ENCODE assay signal across 10 mouse cellular contexts in the genomic region with DNA sequence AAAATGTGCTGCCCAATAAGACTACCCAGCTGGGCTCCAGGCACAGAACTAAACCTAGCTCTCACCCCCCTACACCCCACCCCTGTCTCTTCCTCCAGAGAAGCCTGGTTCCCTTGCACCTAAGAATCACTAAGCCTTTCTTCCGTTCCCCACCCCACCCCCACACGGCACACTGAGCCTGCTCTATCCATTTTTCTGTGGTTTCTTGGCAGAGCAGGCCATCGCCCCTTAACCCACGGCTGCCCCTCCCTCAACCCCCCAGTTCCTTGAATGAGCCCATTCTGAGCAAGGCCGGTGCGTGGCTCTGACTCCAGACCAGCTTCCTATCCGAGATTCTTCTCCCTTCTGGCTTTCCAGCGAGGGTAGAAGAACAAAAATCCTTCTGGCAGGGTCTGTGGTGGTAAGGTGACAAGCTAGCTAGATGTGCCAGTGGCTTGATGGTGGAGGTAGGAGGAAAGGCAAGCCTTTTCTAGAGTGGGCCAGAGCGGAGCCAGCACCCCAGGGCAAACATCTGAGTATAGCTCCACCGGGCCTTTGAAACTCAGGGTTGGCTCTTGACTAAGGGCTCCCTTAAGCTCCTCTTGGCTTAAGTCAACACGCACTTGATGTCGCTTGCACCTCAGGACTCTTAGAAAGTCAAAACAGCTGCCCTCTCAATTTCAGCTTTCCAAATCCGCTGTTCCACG. TPM values are rescaled to one million over a fixed set of nuclear protein-coding genes. Genes with fewer than 3 reads are reported as not detected.
DNase-seq lines count a peak whose midpoint lies in the region; ATAC-seq and TF ChIP-seq lines count a peak whose summit lies in the region.
"Had no signal": no experiment of that assay in that cellular context is flagged by ENCODE, and none has a peak within 500 bp of the region (broad histone marks: within the 10 kb centered on the region; RNA-seq: fewer than 3 reads in every experiment).

No protein-coding gene starts in this region.

- no peak for ATAC-seq in heart, embryonic 14.5 days (ENCODE audit: insufficient number of reproducible peaks, insufficient read depth, low FRiP score, low read depth)
- 0 out of 2 replicates have a peak, but pooled peaks have one; percentile 3 for ATAC-seq in stomach, embryonic 14.5 days (ENCODE audit: insufficient number of reproducible peaks, insufficient read depth, low FRiP score, low read depth)
- no peak for ATAC-seq in stomach, postnatal 0 days (ENCODE audit: low FRiP score, low TSS enrichment)
- 0 out of 2 replicates have a peak, but pooled peaks have one; percentile 8 for ATAC-seq in stomach, embryonic 16.5 days (ENCODE audit: insufficient read depth, low FRiP score)

- H3K27me3 ChIP-seq in heart, embryonic 14.5 days (ENCODE audit: control insufficient read depth, insufficient read depth, low read length) = peaks cover 99% of the 10 kb centered on the region
- H3K27me3 ChIP-seq in stomach, embryonic 14.5 days (ENCODE audit: control insufficient read depth, insufficient read depth, low read length) = peaks cover 38% of the 10 kb centered on the region
- H3K27me3 ChIP-seq in stomach, postnatal 0 days (ENCODE audit: control insufficient read depth, insufficient read depth, low read length) = peaks cover 6% of the 10 kb centered on the region; the same call in 1 of the 2 replicates
- H3K27me3 ChIP-seq in stomach, embryonic 16.5 days (ENCODE audit: control insufficient read depth, insufficient read depth, low read length) = peaks cover 67% of the 10 kb centered on the region

- H3K36me3 ChIP-seq in heart, embryonic 14.5 days (ENCODE audit: control insufficient read depth, insufficient read depth, low read length) = no peaks in the 10 kb centered on the region
- H3K36me3 ChIP-seq in stomach, embryonic 14.5 days (ENCODE audit: control insufficient read depth, insufficient read depth, low read length) = no peaks in the 10 kb centered on the region
- no peaks in the 10 kb centered on the region for H3K36me3 ChIP-seq in stomach, postnatal 0 days (ENCODE audit: control insufficient read depth, insufficient read depth, low read length)
- H3K36me3 ChIP-seq in stomach, embryonic 16.5 days (ENCODE audit: control insufficient read depth, insufficient read depth, low read length) = no peaks in the 10 kb centered on the region

- H3K4me2 ChIP-seq in heart, embryonic 14.5 days (ENCODE audit: low read length) = peak overlapping the region; percentile 73
- H3K4me2 ChIP-seq in stomach, embryonic 14.5 days (replicated peaks; ENCODE audit: low read depth, low read length) = no peak overlapping the region; the same call in 1 of the 2 replicates
- H3K4me2 ChIP-seq in stomach, postnatal 0 days (replicated peaks; ENCODE audit: low read depth) = no peak overlapping the region; the same call in 1 of the 2 replicates
- 0 out of 2 replicates have a peak overlapping the region, but pooled peaks have one; percentile 73 for H3K4me2 ChIP-seq in stomach, embryonic 16.5 days (ENCODE audit: low read depth, low read length)

- 12% methylated on average over 14 of the region's 14 CpGs for WGBS in heart, embryonic 14.5 days
- WGBS in stomach, embryonic 14.5 days = 20% methylated on average over 14 of the region's 14 CpGs
- 36% methylated on average over 13 of the region's 14 CpGs for WGBS in stomach, postnatal 0 days
- 21% methylated on average over 14 of the region's 14 CpGs for WGBS in stomach, embryonic 16.5 days

- no peak for TF ChIP-seq CTCF in stomach, postnatal 0 days (IDR thresholded peaks at IDR 0.05; ENCODE audit: low read depth)

- peak overlapping the region in 1 of 2 experiments; percentile 41; a peak in 1 of 4 replicates for H3K4me3 ChIP-seq in heart, embryonic 14.5 days (ENCODE audit: control insufficient read depth in 1 of 2, insufficient read depth in 1 of 2, low read depth in 1 of 2, low read length in 2 of 2)
- H3K4me3 ChIP-seq in stomach, embryonic 14.5 days (ENCODE audit: low read depth, low read length) = no peak overlapping the region
- H3K4me3 ChIP-seq in stomach, postnatal 0 days (ENCODE audit: low read depth, low read length) = no peak overlapping the region
- H3K4me3 ChIP-seq in stomach, embryonic 16.5 days (replicated peaks; ENCODE audit: low read length) = peak overlapping the region; percentile 43
- H3K4me3 ChIP-seq: myocyte had no signal

- TF ChIP-seq EP300 in stomach, postnatal 0 days (optimal IDR thresholded peaks at IDR 0.05) = no peak

- H3K9ac ChIP-seq in heart, embryonic 14.5 days (ENCODE audit: low read length) = no peak overlapping the region
- no peak overlapping the region for H3K9ac ChIP-seq in stomach, embryonic 14.5 days (replicated peaks; ENCODE audit: low read depth, low read length)
- no peak overlapping the region for H3K9ac ChIP-seq in stomach, postnatal 0 days (ENCODE audit: low read length)
- peak overlapping the region; percentile 49; the same call in 1 of the 2 replicates for H3K9ac ChIP-seq in stomach, embryonic 16.5 days (ENCODE audit: low read length)

- H3K27ac ChIP-seq in heart, embryonic 14.5 days (replicated peaks in 1 of 2; ENCODE audit: control insufficient read depth in 1 of 2, insufficient read depth in 1 of 2, low read depth in 2 of 2, low read length in 2 of 2) = no peak overlapping the region
- no peak overlapping the region for H3K27ac ChIP-seq in stomach, embryonic 14.5 days (ENCODE audit: low read length)
- no peak overlapping the region for H3K27ac ChIP-seq in stomach, postnatal 0 days (replicated peaks)
- peak overlapping the region; percentile 30; the same call in 1 of the 2 replicates for H3K27ac ChIP-seq in stomach, embryonic 16.5 days (ENCODE audit: low read length)

- H3K4me1 ChIP-seq in heart, embryonic 14.5 days (ENCODE audit: control insufficient read depth in 2 of 2, insufficient read depth in 2 of 2, low read length in 2 of 2) = peaks cover 11 to 26% of the 10 kb centered on the region in 2 experiments; a peak in 3 of 4 replicates
- peaks cover 17% of the 10 kb centered on the region; the same call in 1 of the 2 replicates for H3K4me1 ChIP-seq in stomach, embryonic 14.5 days (ENCODE audit: control insufficient read depth, insufficient read depth, low read length)
- 0 out of 2 replicates have a peak, but pooled peaks cover 2% of the 10 kb centered on the region for H3K4me1 ChIP-seq in stomach, postnatal 0 days (replicated peaks; ENCODE audit: control insufficient read depth, insufficient read depth)
- H3K4me1 ChIP-seq in stomach, embryonic 16.5 days (ENCODE audit: control insufficient read depth, insufficient read depth, low read length) = peaks cover 9% of the 10 kb centered on the region; the same call in 1 of the 2 replicates

- no peaks in the 10 kb centered on the region for H3K9me3 ChIP-seq in heart, embryonic 14.5 days (ENCODE audit: control insufficient read depth, low read length)
- H3K9me3 ChIP-seq in stomach, embryonic 14.5 days (ENCODE audit: control insufficient read depth, low read depth, low read length) = no peaks in the 10 kb centered on the region
- no peaks in the 10 kb centered on the region for H3K9me3 ChIP-seq in stomach, postnatal 0 days (ENCODE audit: control insufficient read depth, low read length)
- no peaks in the 10 kb centered on the region for H3K9me3 ChIP-seq in stomach, embryonic 16.5 days (replicated peaks; ENCODE audit: control insufficient read depth, low read length)

- no peak for DNase-seq in heart, adult 11 months
- no peak for DNase-seq in stomach, postnatal 0 days (ENCODE audit: low spot score)
- DNase-seq in lung, adult 18-20 months = peak; percentile 69 to 82
- no peak for DNase-seq in kidney, postnatal 14 days
- DNase-seq in spleen, adult 12 weeks (ENCODE audit: low spot score) = no peak

RNA-seq across cellular contexts. Expression of a gene that starts 0.6 kb away (rescaled TPM):
- polyA plus RNA-seq in heart, embryonic 14.5 days (2014; fragmentation: Nextera tagmentation; extraction: Ambion mirVana) = 0.05 and 0.08 TPM in 2 replicates
- polyA plus RNA-seq in stomach, embryonic 14.5 days (2014; fragmentation: Nextera tagmentation; extraction: Ambion mirVana) = 0.14 and 6.6 TPM in 2 replicates
- 0.32 and 0.36 TPM in 2 replicates for polyA plus RNA-seq in stomach, postnatal 0 days (2015; fragmentation: Nextera tagmentation; extraction: Ambion mirVana)
- polyA plus RNA-seq in stomach, embryonic 16.5 days (2015; fragmentation: Nextera tagmentation; extraction: Ambion mirVana) = 41.3 and 45.2 TPM in 2 replicates
- polyA plus RNA-seq: large intestine, adult 2 months had no signal

RNA-seq across cellular contexts. Expression of a gene that starts 1.4 kb away (rescaled TPM):
- 0.97 and 1.4 TPM in 2 replicates for polyA plus RNA-seq in heart, embryonic 14.5 days (2014; fragmentation: Nextera tagmentation; extraction: Ambion mirVana)
- 1.1 and 2.0 TPM in 2 replicates for polyA plus RNA-seq in stomach, embryonic 14.5 days (2014; fragmentation: Nextera tagmentation; extraction: Ambion mirVana)
- 2.0 and 3.1 TPM in 2 replicates for polyA plus RNA-seq in stomach, postnatal 0 days (2015; fragmentation: Nextera tagmentation; extraction: Ambion mirVana)
- polyA plus RNA-seq in stomach, embryonic 16.5 days (2015; fragmentation: Nextera tagmentation; extraction: Ambion mirVana) = 6.4 and 8.9 TPM in 2 replicates

RNA-seq across cellular contexts. Expression of a gene that starts 14.6 kb away (rescaled TPM):
- 0.63 and 1.3 TPM in 2 replicates for polyA plus RNA-seq in heart, embryonic 14.5 days (2014; fragmentation: Nextera tagmentation; extraction: Ambion mirVana)
- polyA plus RNA-seq in stomach, embryonic 14.5 days (2014; fragmentation: Nextera tagmentation; extraction: Ambion mirVana) = 0.58 and 1.8 TPM in 2 replicates
- polyA plus RNA-seq in stomach, postnatal 0 days (2015; fragmentation: Nextera tagmentation; extraction: Ambion mirVana) = 4,305 and 4,348 TPM in 2 replicates
- polyA plus RNA-seq in stomach, embryonic 16.5 days (2015; fragmentation: Nextera tagmentation; extraction: Ambion mirVana) = 35.5 and 46.1 TPM in 2 replicates

RNA-seq across cellular contexts. Expression of a gene that starts 40.1 kb away (rescaled TPM):
- 33.5 and 40.1 TPM in 2 replicates for polyA plus RNA-seq in heart, embryonic 14.5 days (2014; fragmentation: Nextera tagmentation; extraction: Ambion mirVana)
- 104 and 120 TPM in 2 replicates for polyA plus RNA-seq in stomach, embryonic 14.5 days (2014; fragmentation: Nextera tagmentation; extraction: Ambion mirVana)
- 133 and 143 TPM in 2 replicates for polyA plus RNA-seq in stomach, postnatal 0 days (2015; fragmentation: Nextera tagmentation; extraction: Ambion mirVana)
- polyA plus RNA-seq in stomach, embryonic 16.5 days (2015; fragmentation: Nextera tagmentation; extraction: Ambion mirVana) = 150 and 173 TPM in 2 replicates

RNA-seq across cellular contexts. Expression of a gene that starts 53.2 kb away (rescaled TPM):
- 45.7 and 47.6 TPM in 2 replicates for polyA plus RNA-seq in heart, embryonic 14.5 days (2014; fragmentation: Nextera tagmentation; extraction: Ambion mirVana)
- 65.0 and 67.6 TPM in 2 replicates for polyA plus RNA-seq in stomach, embryonic 14.5 days (2014; fragmentation: Nextera tagmentation; extraction: Ambion mirVana)
- polyA plus RNA-seq in stomach, postnatal 0 days (2015; fragmentation: Nextera tagmentation; extraction: Ambion mirVana) = 46.9 and 48.6 TPM in 2 replicates
- 48.1 and 49.4 TPM in 2 replicates for polyA plus RNA-seq in stomach, embryonic 16.5 days (2015; fragmentation: Nextera tagmentation; extraction: Ambion mirVana)

Comparison
In these comparisons a context has a peak if more than half of its experiments do, and no peak if none do; other contexts are left out.
1. ATAC-seq: peak in stomach, embryonic 14.5 days (single experiment) and stomach, embryonic 16.5 days (single experiment); none in heart, embryonic 14.5 days (single experiment) and stomach, postnatal 0 days (single experiment).
2. H3K4me2 ChIP-seq: peak in heart, embryonic 14.5 days (single experiment) and stomach, embryonic 16.5 days (single experiment); none in stomach, embryonic 14.5 days (single experiment) and stomach, postnatal 0 days (single experiment).
3. RNA of a gene that starts 14.6 kb away (polyA plus RNA-seq): 4,305 to 4,348 TPM in stomach, postnatal 0 days; 35.5 to 46.1 TPM in stomach, embryonic 16.5 days, 0.63 to 1.3 TPM in heart, embryonic 14.5 days and 0.58 to 1.8 TPM in stomach, embryonic 14.5 days; every median in the first group is over 10 times any median in the second.
4. DNase-seq: peak in lung, adult 18-20 months (2 of 2); none in heart, adult 11 months (single experiment), stomach, postnatal 0 days (single experiment), kidney, postnatal 14 days (single experiment) and spleen, adult 12 weeks (single experiment).